Mouse (Mus musculus): Measurements from ENCODE around the gene Pds5b. TPM values are rescaled to one million over a fixed set of nuclear protein-coding genes. Genes with fewer than 3 reads are reported as not detected.
A peak's percentile ranks its signal among the peaks of the same experiment; 100 is the strongest.
"Not testable (repeated sequence)": the region's sequence is repeated elsewhere in the genome, so short reads cannot be mapped to it uniquely, and the experiment has no call there.

Pds5b gene
- 27.2 and 28.5 TPM in 2 replicates for polyA plus RNA-seq (2014; fragmentation: Nextera tagmentation; extraction: Ambion mirVana)

GRCm38 (mm10) chr5:150673153-150673835 lies at the start of gene Pds5b:
Gene Pds5b (plus strand): TSS chr5:150673739.
- Histone ChIP-seq H3K27ac (ENCODE audit: low read depth, low read length) (peak within 1 kb of the TSS; percentile 96), H3K4me3 (ENCODE audit: low read depth, low read length) (peak within 1 kb of the TSS; percentile 90), H3K4me1 (ENCODE audit: control insufficient read depth, insufficient read depth, low read length) (peaks cover 4% of the 10 kb centered on the region), H3K36me3 (ENCODE audit: control insufficient read depth, insufficient read depth, low read length) (no peaks in the 10 kb centered on the region), H3K9ac (ENCODE audit: low read depth, low read length) (peak within 1 kb of the TSS; percentile 96), H3K27me3 (ENCODE audit: control insufficient read depth, insufficient read depth, low read length) (no peaks in the 10 kb centered on the region), H3K4me2 (peak within 1 kb of the TSS; percentile 74), H3K9me3 (replicated peaks; ENCODE audit: control insufficient read depth, low read length) (no peaks in the 10 kb centered on the region)
- peak; percentile 97 for ATAC-seq (replicated peaks; ENCODE audit: insufficient number of reproducible peaks, low FRiP score, low TSS enrichment)
- 14% methylated on average over 48 of the region's 49 CpGs for WGBS (ENCODE audit: insufficient replicate concordance)

- no peak overlapping the region for H3K4me2 ChIP-seq
- H3K27me3 ChIP-seq (ENCODE audit: control insufficient read depth, insufficient read depth, low read length), result no peaks in the 10 kb centered on the region
- H3K4me3 ChIP-seq (ENCODE audit: low read depth, low read length), result no peak overlapping the region
- no peaks in the 10 kb centered on the region for H3K4me1 ChIP-seq (ENCODE audit: control insufficient read depth, insufficient read depth, low read length)
- no peaks in the 10 kb centered on the region for H3K9me3 ChIP-seq (replicated peaks; ENCODE audit: control insufficient read depth, low read length)
- ATAC-seq (replicated peaks; ENCODE audit: insufficient number of reproducible peaks, low FRiP score, low TSS enrichment), result no peak
- H3K36me3 ChIP-seq (ENCODE audit: control insufficient read depth, insufficient read depth, low read length), result no peaks in the 10 kb centered on the region
- 51% methylated on average over 7 of the region's 7 CpGs for WGBS (ENCODE audit: insufficient replicate concordance)
- H3K27ac ChIP-seq (ENCODE audit: low read depth, low read length), result no peak overlapping the region
- H3K9ac ChIP-seq (ENCODE audit: low read depth, low read length), result no peak overlapping the region
Observed at GRCm38 (mm10) chr5:150625528-150625927, 48.0 kb upstream of the Pds5b start.

- H3K4me2 ChIP-seq, result no peak overlapping the region
- no peak overlapping the region for H3K4me3 ChIP-seq (ENCODE audit: low read depth, low read length)
- no peak overlapping the region for H3K27ac ChIP-seq (ENCODE audit: low read depth, low read length)
- WGBS (ENCODE audit: insufficient replicate concordance), result 94% methylated on average over 1 of the region's 1 CpGs
- no peak for ATAC-seq (replicated peaks; ENCODE audit: insufficient number of reproducible peaks, low FRiP score, low TSS enrichment)
- H3K27me3 ChIP-seq (ENCODE audit: control insufficient read depth, insufficient read depth, low read length), result no peaks in the 10 kb centered on the region
- no peaks in the 10 kb centered on the region for H3K4me1 ChIP-seq (ENCODE audit: control insufficient read depth, insufficient read depth, low read length)
- H3K9me3 ChIP-seq (replicated peaks; ENCODE audit: control insufficient read depth, low read length), result no peaks in the 10 kb centered on the region
- H3K9ac ChIP-seq (ENCODE audit: low read depth, low read length), result no peak overlapping the region
- no peaks in the 10 kb centered on the region; the same call in 1 of the 2 replicates for H3K36me3 ChIP-seq (ENCODE audit: control insufficient read depth, insufficient read depth, low read length)
Observed at GRCm38 (mm10) chr5:150629272-150629671, 44.3 kb upstream of the Pds5b start.

GRCm38 (mm10) chr5:150629692-150630091 lies 43.8 kb upstream of the Pds5b start:
- H3K27ac ChIP-seq (ENCODE audit: low read depth, low read length), result no peak overlapping the region
- no peak overlapping the region for H3K4me3 ChIP-seq (ENCODE audit: low read depth, low read length)

GRCm38 (mm10) chr5:150641440-150641839 lies 32.1 kb upstream of the Pds5b start:
- H3K36me3 ChIP-seq (ENCODE audit: control insufficient read depth, insufficient read depth, low read length), result peaks cover 8% of the 10 kb centered on the region
- no peaks in the 10 kb centered on the region for H3K9me3 ChIP-seq (replicated peaks; ENCODE audit: control insufficient read depth, low read length)
- no peak overlapping the region for H3K27ac ChIP-seq (ENCODE audit: low read depth, low read length)
- ATAC-seq (replicated peaks; ENCODE audit: insufficient number of reproducible peaks, low FRiP score, low TSS enrichment), result no peak
- WGBS (ENCODE audit: insufficient replicate concordance), result 78% methylated on average over 3 of the region's 3 CpGs
- no peak overlapping the region for H3K4me3 ChIP-seq (ENCODE audit: low read depth, low read length)
- no peak overlapping the region for H3K4me2 ChIP-seq
- H3K9ac ChIP-seq (ENCODE audit: low read depth, low read length), result no peak overlapping the region
- no peaks in the 10 kb centered on the region for H3K27me3 ChIP-seq (ENCODE audit: control insufficient read depth, insufficient read depth, low read length)
- no peaks in the 10 kb centered on the region for H3K4me1 ChIP-seq (ENCODE audit: control insufficient read depth, insufficient read depth, low read length)

More at GRCm38 (mm10) chr5:150629692-150630091, 43.8 kb upstream of the Pds5b start:
- 89% methylated on average over 2 of the region's 2 CpGs for WGBS (ENCODE audit: insufficient replicate concordance)
- Histone ChIP-seq H3K27me3 (ENCODE audit: control insufficient read depth, insufficient read depth, low read length) (no peaks in the 10 kb centered on the region), H3K9ac (ENCODE audit: low read depth, low read length) (no peak overlapping the region), H3K9me3 (replicated peaks; ENCODE audit: control insufficient read depth, low read length) (no peaks in the 10 kb centered on the region), H3K4me2 (no peak overlapping the region), H3K4me1 (ENCODE audit: control insufficient read depth, insufficient read depth, low read length) (no peaks in the 10 kb centered on the region), H3K36me3 (ENCODE audit: control insufficient read depth, insufficient read depth, low read length) (no peaks in the 10 kb centered on the region; the same call in 1 of the 2 replicates)
- ATAC-seq (replicated peaks; ENCODE audit: insufficient number of reproducible peaks, low FRiP score, low TSS enrichment), result no peak

- not testable (repeated sequence) for H3K27me3 ChIP-seq (ENCODE audit: control insufficient read depth, insufficient read depth, low read length); H3K27ac ChIP-seq (ENCODE audit: low read depth, low read length); H3K9me3 ChIP-seq (replicated peaks; ENCODE audit: control insufficient read depth, low read length); H3K4me2 ChIP-seq; ATAC-seq (replicated peaks; ENCODE audit: insufficient number of reproducible peaks, low FRiP score, low TSS enrichment); H3K4me3 ChIP-seq (ENCODE audit: low read depth, low read length); H3K9ac ChIP-seq (ENCODE audit: low read depth, low read length); H3K36me3 ChIP-seq (ENCODE audit: control insufficient read depth, insufficient read depth, low read length); H3K4me1 ChIP-seq (ENCODE audit: control insufficient read depth, insufficient read depth, low read length)
- WGBS (ENCODE audit: insufficient replicate concordance), result 95% methylated on average over 4 of the region's 4 CpGs
Observed at GRCm38 (mm10) chr5:150643390-150643789, 30.1 kb upstream of the Pds5b start.

GRCm38 (mm10) chr5:150644926-150645325 lies 28.6 kb upstream of the Pds5b start:
- H3K36me3 ChIP-seq (ENCODE audit: control insufficient read depth, insufficient read depth, low read length), result peaks cover 19% of the 10 kb centered on the region

GRCm38 (mm10) chr5:150652578-150652977 lies 21.0 kb upstream of the Pds5b start:
- no peak overlapping the region for H3K27ac ChIP-seq (ENCODE audit: low read depth, low read length)

More at GRCm38 (mm10) chr5:150644926-150645325, 28.6 kb upstream of the Pds5b start:
- Histone ChIP-seq H3K9me3 (replicated peaks; ENCODE audit: control insufficient read depth, low read length) (no peaks in the 10 kb centered on the region), H3K4me3 (ENCODE audit: low read depth, low read length) (no peak overlapping the region), H3K9ac (ENCODE audit: low read depth, low read length) (no peak overlapping the region), H3K27me3 (ENCODE audit: control insufficient read depth, insufficient read depth, low read length) (no peaks in the 10 kb centered on the region), H3K4me1 (ENCODE audit: control insufficient read depth, insufficient read depth, low read length) (no peaks in the 10 kb centered on the region), H3K27ac (ENCODE audit: low read depth, low read length) (no peak overlapping the region), H3K4me2 (no peak overlapping the region)
- WGBS (ENCODE audit: insufficient replicate concordance), result 94% methylated on average over 4 of the region's 4 CpGs
- ATAC-seq (replicated peaks; ENCODE audit: insufficient number of reproducible peaks, low FRiP score, low TSS enrichment), result no peak

GRCm38 (mm10) chr5:150654548-150654947 lies 19.0 kb upstream of the Pds5b start:
- Histone ChIP-seq H3K4me3 (ENCODE audit: low read depth, low read length) (no peak overlapping the region), H3K27ac (ENCODE audit: low read depth, low read length) (no peak overlapping the region), H3K27me3 (ENCODE audit: control insufficient read depth, insufficient read depth, low read length) (no peaks in the 10 kb centered on the region), H3K36me3 (ENCODE audit: control insufficient read depth, insufficient read depth, low read length) (peaks cover 1% of the 10 kb centered on the region), H3K4me1 (ENCODE audit: control insufficient read depth, insufficient read depth, low read length) (peaks cover 3% of the 10 kb centered on the region; the same call in 1 of the 2 replicates), H3K4me2 (no peak overlapping the region), H3K9ac (ENCODE audit: low read depth, low read length) (no peak overlapping the region), H3K9me3 (replicated peaks; ENCODE audit: control insufficient read depth, low read length) (no peaks in the 10 kb centered on the region)
- ATAC-seq (replicated peaks; ENCODE audit: insufficient number of reproducible peaks, low FRiP score, low TSS enrichment), result no peak

More at GRCm38 (mm10) chr5:150652578-150652977, 21.0 kb upstream of the Pds5b start:
- H3K9ac ChIP-seq (ENCODE audit: low read depth, low read length), result no peak overlapping the region
- 85% methylated on average over 2 of the region's 2 CpGs for WGBS (ENCODE audit: insufficient replicate concordance)
- ATAC-seq (replicated peaks; ENCODE audit: insufficient number of reproducible peaks, low FRiP score, low TSS enrichment), result no peak
- H3K36me3 ChIP-seq (ENCODE audit: control insufficient read depth, insufficient read depth, low read length), result peaks cover 14% of the 10 kb centered on the region
- no peaks in the 10 kb centered on the region for H3K9me3 ChIP-seq (replicated peaks; ENCODE audit: control insufficient read depth, low read length)
- H3K4me3 ChIP-seq (ENCODE audit: low read depth, low read length), result no peak overlapping the region
- H3K4me1 ChIP-seq (ENCODE audit: control insufficient read depth, insufficient read depth, low read length), result peaks cover 3% of the 10 kb centered on the region; the same call in 1 of the 2 replicates
- no peaks in the 10 kb centered on the region for H3K27me3 ChIP-seq (ENCODE audit: control insufficient read depth, insufficient read depth, low read length)
- no peak overlapping the region for H3K4me2 ChIP-seq

All from heart, embryonic 11.5 days (tissue).